Mouse (Mus musculus): ENCODE measurements around the gene Rnf180. TPM values are rescaled to one million over a fixed set of nuclear protein-coding genes. Genes with fewer than 3 reads are reported as not detected.

Gene Rnf180
- polyA plus RNA-seq, 2 experiments: 4.5 to 8.6 TPM

DNA sequence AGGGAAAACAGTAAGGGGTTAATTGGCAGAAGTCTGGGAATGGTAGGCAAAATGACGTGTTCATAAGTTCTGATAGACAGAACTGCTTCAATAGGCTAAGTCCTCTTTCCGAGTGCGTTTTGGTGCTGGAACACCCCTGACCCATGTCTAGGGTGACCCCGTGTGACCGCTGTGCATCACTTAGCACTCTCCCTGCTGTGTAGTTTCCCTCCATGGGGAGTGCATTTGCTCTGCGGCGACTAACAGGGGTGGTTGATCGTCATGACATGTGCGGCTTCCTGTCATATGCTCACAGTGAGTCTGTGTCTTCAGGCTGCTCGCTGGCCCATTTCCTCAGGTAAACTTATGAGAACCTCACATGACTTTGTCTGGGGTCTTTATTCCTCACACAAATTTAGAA is 70.6 kb downstream of the Rnf180 start:
- 52% methylated on average over 10 of the region's 10 CpGs for WGBS
- no peak overlapping the region for H3K27ac ChIP-seq (replicated peaks; ENCODE audit: low read depth, low read length)
- no peaks in the 10 kb centered on the region for H3K36me3 ChIP-seq (ENCODE audit: control insufficient read depth, insufficient read depth, low read length)
- no peak overlapping the region for H3K9ac ChIP-seq (ENCODE audit: low read depth, low read length, severe bottlenecking)
- no peaks in the 10 kb centered on the region for H3K27me3 ChIP-seq (ENCODE audit: control insufficient read depth, insufficient read depth, low read length)
- ATAC-seq (ENCODE audit: low FRiP score, low read depth): no peak
- H3K4me1 ChIP-seq (ENCODE audit: control insufficient read depth, insufficient read depth, low read length): peaks cover 12% of the 10 kb centered on the region
- no peak for DNase-seq (ENCODE audit: low spot score)
- H3K9me3 ChIP-seq (ENCODE audit: control insufficient read depth, low read length): no peaks in the 10 kb centered on the region
- no peak overlapping the region for H3K4me3 ChIP-seq (replicated peaks; ENCODE audit: low read length)
- no peak for TF ChIP-seq POLR2A (IDR thresholded peaks at IDR 0.05; ENCODE audit: borderline replicate concordance, extremely low read depth, insufficient read depth, insufficient read length)
- no peak overlapping the region for H3K4me2 ChIP-seq (replicated peaks; ENCODE audit: low read depth, low read length, severe bottlenecking)

DNA sequence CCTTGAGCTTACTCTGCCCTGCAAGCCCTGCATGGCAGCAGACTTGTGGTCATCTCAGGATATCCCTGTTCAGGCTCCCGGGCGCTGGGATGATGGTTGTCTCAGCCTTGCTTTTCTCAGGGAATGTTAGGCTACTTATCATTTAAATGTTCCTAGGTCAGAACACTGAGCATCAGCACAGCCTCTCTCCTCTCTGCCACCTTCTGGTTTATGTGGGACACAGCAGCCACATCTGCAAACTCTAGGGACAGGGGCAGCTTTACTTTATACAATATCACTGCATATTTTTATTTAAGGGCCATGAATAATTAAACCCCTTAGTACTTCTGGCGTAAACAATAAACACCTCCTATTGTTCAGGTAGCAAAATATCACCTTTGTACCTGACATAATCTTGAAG is 71.5 kb downstream of the Rnf180 start:
- H3K27ac ChIP-seq (replicated peaks; ENCODE audit: low read depth, low read length): no peak overlapping the region
- ATAC-seq (ENCODE audit: low FRiP score, low read depth) (no peak), DNase-seq (ENCODE audit: low spot score) (no peak)
- no peak overlapping the region for H3K9ac ChIP-seq (ENCODE audit: low read depth, low read length, severe bottlenecking)
- TF ChIP-seq POLR2A (IDR thresholded peaks at IDR 0.05; ENCODE audit: borderline replicate concordance, extremely low read depth, insufficient read depth, insufficient read length): no peak
- H3K4me3 ChIP-seq (replicated peaks; ENCODE audit: low read length): no peak overlapping the region
- H3K4me2 ChIP-seq (replicated peaks; ENCODE audit: low read depth, low read length, severe bottlenecking): no peak overlapping the region
- H3K4me1 ChIP-seq (ENCODE audit: control insufficient read depth, insufficient read depth, low read length): peaks cover 12% of the 10 kb centered on the region
- WGBS: 71% methylated on average over 3 of the region's 3 CpGs
- no peaks in the 10 kb centered on the region for H3K9me3 ChIP-seq (ENCODE audit: control insufficient read depth, low read length)
- no peaks in the 10 kb centered on the region for H3K27me3 ChIP-seq (ENCODE audit: control insufficient read depth, insufficient read depth, low read length)
- H3K36me3 ChIP-seq (ENCODE audit: control insufficient read depth, insufficient read depth, low read length): no peaks in the 10 kb centered on the region

DNA sequence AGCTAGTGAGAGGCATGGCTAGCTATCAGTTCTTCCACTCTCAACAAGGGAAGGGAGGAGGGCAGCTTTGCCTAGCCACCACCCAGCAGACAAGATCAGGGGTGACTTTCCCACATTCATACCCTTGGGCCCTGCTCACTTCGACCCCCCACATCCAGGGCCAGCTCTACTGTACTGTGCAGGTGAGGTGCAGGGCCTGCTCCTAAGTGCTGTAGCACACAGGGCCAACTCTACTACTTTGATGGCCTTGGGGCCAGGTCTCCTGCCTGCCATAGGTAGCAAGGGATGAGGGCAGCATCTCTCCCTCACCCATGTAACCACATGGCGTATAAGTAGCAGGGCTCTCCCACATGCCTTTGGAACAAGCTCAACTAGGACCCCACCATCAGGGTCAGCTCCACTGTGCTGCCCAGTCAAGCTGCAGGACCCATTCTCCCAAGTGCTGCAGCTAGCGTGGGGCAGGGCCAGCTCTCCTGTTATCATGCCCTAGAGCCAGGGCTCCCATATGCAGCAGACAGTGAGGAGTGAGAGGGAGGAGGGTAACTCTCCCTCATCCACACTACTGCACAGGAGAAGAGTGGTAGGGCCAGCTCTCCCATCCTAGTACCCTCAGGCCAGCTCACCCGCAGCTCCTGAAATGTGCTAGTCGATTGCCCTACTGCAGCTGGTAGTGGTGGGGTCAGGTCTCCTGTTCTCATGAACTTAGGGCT is 72.4 kb downstream of the Rnf180 start:
- no peak for DNase-seq (ENCODE audit: low spot score)
- Histone ChIP-seq H3K36me3 (ENCODE audit: control insufficient read depth, insufficient read depth, low read length) (no peaks in the 10 kb centered on the region), H3K27ac (replicated peaks; ENCODE audit: low read depth, low read length) (no peak overlapping the region), H3K4me1 (ENCODE audit: control insufficient read depth, insufficient read depth, low read length) (peaks cover 11% of the 10 kb centered on the region), H3K9ac (ENCODE audit: low read depth, low read length, severe bottlenecking) (no peak overlapping the region), H3K4me3 (replicated peaks; ENCODE audit: low read length) (no peak overlapping the region), H3K27me3 (ENCODE audit: control insufficient read depth, insufficient read depth, low read length) (no peaks in the 10 kb centered on the region), H3K4me2 (replicated peaks; ENCODE audit: low read depth, low read length, severe bottlenecking) (no peak overlapping the region), H3K9me3 (ENCODE audit: control insufficient read depth, low read length) (no peaks in the 10 kb centered on the region)
- no peak for TF ChIP-seq POLR2A (IDR thresholded peaks at IDR 0.05; ENCODE audit: borderline replicate concordance, extremely low read depth, insufficient read depth, insufficient read length)
- WGBS: 96% methylated on average over 5 of the region's 5 CpGs
- no peak for ATAC-seq (ENCODE audit: low FRiP score, low read depth)

DNA sequence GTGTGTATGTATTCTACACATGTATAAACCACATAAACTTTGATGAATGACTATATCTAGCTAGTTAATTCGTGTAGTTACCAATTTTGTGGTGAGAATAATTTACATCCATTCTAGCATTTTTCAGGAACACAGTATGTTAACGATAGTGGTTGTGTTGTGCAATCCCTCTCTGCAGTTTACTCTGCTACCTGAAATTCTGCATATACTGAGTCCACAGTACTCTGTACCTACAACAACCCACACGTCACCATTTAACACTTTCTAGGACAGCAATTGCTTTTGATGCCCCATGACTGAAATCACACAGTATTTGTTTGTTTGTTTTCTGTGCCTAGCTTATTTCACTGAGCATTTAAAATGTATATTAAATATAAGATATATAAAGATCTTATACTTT is 83.9 kb downstream of the Rnf180 start:
- Histone ChIP-seq H3K4me3 (replicated peaks; ENCODE audit: low read length) (no peak overlapping the region), H3K9ac (ENCODE audit: low read depth, low read length, severe bottlenecking) (no peak overlapping the region), H3K9me3 (ENCODE audit: control insufficient read depth, low read length) (no peaks in the 10 kb centered on the region), H3K4me2 (replicated peaks; ENCODE audit: low read depth, low read length, severe bottlenecking) (no peak overlapping the region), H3K36me3 (ENCODE audit: control insufficient read depth, insufficient read depth, low read length) (no peaks in the 10 kb centered on the region), H3K27ac (replicated peaks; ENCODE audit: low read depth, low read length) (no peak overlapping the region), H3K4me1 (ENCODE audit: control insufficient read depth, insufficient read depth, low read length) (no peaks in the 10 kb centered on the region), H3K27me3 (ENCODE audit: control insufficient read depth, insufficient read depth, low read length) (no peaks in the 10 kb centered on the region)
- ATAC-seq (ENCODE audit: low FRiP score, low read depth) (no peak), DNase-seq (ENCODE audit: low spot score) (no peak)
- 64% methylated on average over 3 of the region's 3 CpGs for WGBS
- TF ChIP-seq POLR2A (IDR thresholded peaks at IDR 0.05; ENCODE audit: borderline replicate concordance, extremely low read depth, insufficient read depth, insufficient read length): no peak

DNA sequence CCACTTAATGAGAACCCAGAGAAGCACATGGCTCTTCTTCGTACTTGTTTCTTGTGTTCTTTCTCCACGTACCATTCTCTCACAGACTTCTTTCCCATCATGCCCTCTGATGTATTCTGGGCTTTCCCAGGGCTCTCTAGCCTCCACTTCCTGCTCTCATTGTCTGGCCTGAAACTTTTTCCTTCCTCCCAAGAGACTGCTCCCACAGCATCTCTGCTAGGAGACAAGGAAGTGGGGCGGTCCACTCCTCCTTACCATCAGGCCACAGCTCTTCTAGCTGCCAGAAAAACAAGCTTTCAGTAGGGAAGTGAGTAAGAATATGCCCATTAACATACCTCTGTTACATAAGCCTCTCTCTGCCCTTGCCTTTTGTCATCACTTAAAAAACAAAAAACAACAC is 90.8 kb downstream of the Rnf180 start:
- WGBS: 90% methylated on average over 3 of the region's 3 CpGs
- Histone ChIP-seq H3K27ac (replicated peaks; ENCODE audit: low read depth, low read length) (no peak overlapping the region), H3K4me3 (replicated peaks; ENCODE audit: low read length) (no peak overlapping the region), H3K27me3 (ENCODE audit: control insufficient read depth, insufficient read depth, low read length) (no peaks in the 10 kb centered on the region), H3K9ac (ENCODE audit: low read depth, low read length, severe bottlenecking) (no peak overlapping the region), H3K4me1 (ENCODE audit: control insufficient read depth, insufficient read depth, low read length) (no peaks in the 10 kb centered on the region), H3K36me3 (ENCODE audit: control insufficient read depth, insufficient read depth, low read length) (no peaks in the 10 kb centered on the region), H3K9me3 (ENCODE audit: control insufficient read depth, low read length) (no peaks in the 10 kb centered on the region), H3K4me2 (replicated peaks; ENCODE audit: low read depth, low read length, severe bottlenecking) (no peak overlapping the region)
- TF ChIP-seq POLR2A (IDR thresholded peaks at IDR 0.05; ENCODE audit: borderline replicate concordance, extremely low read depth, insufficient read depth, insufficient read length): no peak
- ATAC-seq (ENCODE audit: low FRiP score, low read depth): no peak
- no peak for DNase-seq (ENCODE audit: low spot score)

Measured in limb, embryonic 14.5 days (tissue).